Mouse (Mus musculus) splenic B cell, adult 2 months (primary cell): ENCODE data around the gene Tbx10.
"Not testable (repeated sequence)": the region's sequence is repeated elsewhere in the genome, so short reads cannot be mapped to it uniquely, and the experiment has no call there.

Experiments used
- DNase-seq: peaks from one replicate; pipeline ENCODE4 v3.0.0-alpha.2; 2011; ENCODE audit warnings: low read depth, low spot score
- H3K27me3 ChIP-seq: 2 replicates; pipeline ENCODE4 v1.6.1; 2012; ENCODE audit warnings: mild to moderate bottlenecking, low read length, moderate library complexity, mixed read lengths; ENCODE audit not compliant: control insufficient read depth, poor library complexity, insufficient read depth, severe bottlenecking
- H3K36me3 ChIP-seq: 2 replicates; pipeline ENCODE4 v1.6.1; 2012; ENCODE audit warnings: mild to moderate bottlenecking, low read length, moderate library complexity, mixed read lengths; ENCODE audit not compliant: control insufficient read depth, poor library complexity, insufficient read depth, severe bottlenecking

Gene Tbx10

DNA sequence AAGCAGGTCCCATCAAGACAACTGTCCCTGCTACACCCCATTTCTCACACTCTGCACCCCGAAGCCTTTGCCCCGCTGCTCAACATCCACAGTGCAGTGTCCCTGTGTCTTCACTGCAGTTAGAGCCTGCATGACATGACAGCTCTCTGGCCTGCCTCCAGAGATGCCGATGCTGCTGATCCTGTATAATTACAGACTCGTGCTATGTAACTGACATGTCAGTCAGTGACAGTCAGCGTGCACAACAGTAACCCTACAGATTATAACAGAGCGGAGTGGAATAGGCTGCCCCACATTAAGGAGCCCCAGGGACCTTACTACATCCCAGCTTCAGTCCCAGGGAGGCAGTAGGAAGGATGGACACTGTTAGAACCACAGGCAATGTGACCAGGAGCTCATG, 30.7 kb upstream of the Tbx10 start:
- H3K27me3 ChIP-seq, H3K36me3 ChIP-seq, DNase-seq: not testable (repeated sequence)

GRCm38 (mm10) chr19:3962469-3962868, 30.1 kb upstream of the Tbx10 start:
- Histone ChIP-seq H3K36me3 (no peaks in the 10 kb centered on the region), H3K27me3 (no peaks in the 10 kb centered on the region)
- peak; percentile 53 for DNase-seq

- no peaks in the 10 kb centered on the region for H3K36me3 ChIP-seq
- DNase-seq: no peak
- no peaks in the 10 kb centered on the region for H3K27me3 ChIP-seq
Measured at GRCm38 (mm10) chr19:3964030-3964429, 28.5 kb upstream of the Tbx10 start.

GRCm38 (mm10) chr19:3966330-3967075, 26.0 kb upstream of the Tbx10 start:
- no peak for DNase-seq
- Histone ChIP-seq H3K27me3 (no peaks in the 10 kb centered on the region), H3K36me3 (no peaks in the 10 kb centered on the region)

- no peaks in the 10 kb centered on the region for H3K36me3 ChIP-seq
- DNase-seq: no peak
- H3K27me3 ChIP-seq: no peaks in the 10 kb centered on the region
Measured at GRCm38 (mm10) chr19:3967258-3967657, 25.3 kb upstream of the Tbx10 start.

DNA sequence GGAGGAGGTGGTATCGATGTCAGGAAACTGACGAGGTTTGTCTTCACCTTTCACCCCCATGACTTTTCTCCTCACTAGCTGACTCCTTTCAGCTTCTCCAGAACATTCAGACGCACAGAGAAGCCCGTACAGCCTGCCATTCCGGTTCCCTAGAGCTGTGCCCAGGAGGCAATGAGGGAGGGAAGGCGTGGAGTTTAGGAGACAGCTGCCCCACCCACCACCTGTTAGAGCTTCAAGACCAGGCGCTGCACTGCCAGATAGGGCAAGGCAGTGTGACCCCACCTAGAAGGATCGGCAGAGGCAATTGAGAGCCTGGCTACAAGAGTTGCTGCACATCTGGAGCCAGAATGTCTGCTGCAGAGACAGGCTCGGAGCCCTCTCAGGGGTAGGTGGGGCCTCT, 20.3 kb upstream of the Tbx10 start, which contains the start of gene Aldh3b2:
Gene Aldh3b2 (plus strand): TSS at position 100 of the 400 bp plus-strand sequence.
- no peak for DNase-seq
- no peaks in the 10 kb centered on the region for H3K27me3 ChIP-seq
- H3K36me3 ChIP-seq: no peaks in the 10 kb centered on the region

- not testable (repeated sequence) for H3K27me3 ChIP-seq, DNase-seq, H3K36me3 ChIP-seq
Measured at GRCm38 (mm10) chr19:3974608-3975007, 17.9 kb upstream of the Tbx10 start.

DNA sequence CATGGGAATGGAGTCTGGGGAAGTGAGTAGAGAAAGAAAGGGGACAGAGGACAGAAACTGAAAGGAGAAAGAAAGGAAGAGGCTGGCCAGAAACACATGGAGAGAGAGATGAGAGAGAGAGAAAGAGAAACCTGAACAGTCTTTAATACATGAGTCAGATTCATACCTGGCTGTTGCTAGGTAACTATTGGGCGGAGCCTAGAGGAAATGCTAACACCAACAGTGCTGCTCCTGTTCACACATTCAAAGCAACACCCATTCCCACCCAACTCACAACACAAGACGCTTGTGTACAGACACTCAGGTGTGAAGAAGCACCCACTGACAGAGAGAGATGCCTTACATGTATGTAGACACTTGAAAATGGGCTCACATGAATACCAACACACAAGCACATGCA, 16.7 kb upstream of the Tbx10 start:
- H3K36me3 ChIP-seq: no peaks in the 10 kb centered on the region
- no peak for DNase-seq
- no peaks in the 10 kb centered on the region for H3K27me3 ChIP-seq

GRCm38 (mm10) chr19:3980309-3980708, 12.2 kb upstream of the Tbx10 start:
- DNase-seq: peak; percentile 91
- H3K27me3 ChIP-seq: no peaks in the 10 kb centered on the region
- no peaks in the 10 kb centered on the region for H3K36me3 ChIP-seq

- no peaks in the 10 kb centered on the region for H3K36me3 ChIP-seq
- no peak for DNase-seq
- H3K27me3 ChIP-seq: no peaks in the 10 kb centered on the region
Measured at GRCm38 (mm10) chr19:3980917-3981316, 11.6 kb upstream of the Tbx10 start.

DNA sequence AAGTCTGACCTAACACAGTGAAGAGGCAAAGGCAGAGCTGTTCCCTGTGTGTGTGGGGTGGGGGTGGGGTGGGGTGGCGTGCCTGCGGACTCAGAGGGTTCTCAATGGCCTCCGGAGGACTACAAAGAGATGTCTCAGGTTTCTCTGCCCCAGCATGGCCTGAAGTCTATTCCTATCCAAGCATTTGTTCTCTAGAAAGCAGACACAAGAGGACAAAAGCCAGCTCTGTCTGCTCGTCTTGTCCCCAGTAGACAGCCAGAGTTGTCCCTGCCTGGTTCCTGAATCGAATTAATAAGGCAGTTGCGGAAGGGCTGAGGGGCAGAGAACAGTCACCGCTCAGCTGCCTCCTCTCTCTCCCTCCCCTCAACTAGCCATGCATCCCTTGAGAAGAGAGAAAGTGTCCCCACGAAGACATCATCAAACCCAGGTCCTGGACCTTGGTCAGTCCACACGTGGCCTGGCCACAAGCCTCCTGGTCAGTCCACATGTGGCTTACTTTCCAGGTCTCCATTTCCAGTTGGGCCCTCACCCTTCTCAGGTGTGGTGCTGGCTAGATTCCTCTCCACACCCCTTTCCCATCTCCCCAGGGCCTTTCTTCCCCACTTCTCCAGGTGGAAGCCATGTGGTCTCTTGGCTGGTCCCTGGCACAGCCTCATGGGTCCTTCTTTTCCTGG, 8.9 kb upstream of the Tbx10 start:
- Histone ChIP-seq H3K36me3 (no peaks in the 10 kb centered on the region), H3K27me3 (no peaks in the 10 kb centered on the region)
- no peak for DNase-seq

DNA sequence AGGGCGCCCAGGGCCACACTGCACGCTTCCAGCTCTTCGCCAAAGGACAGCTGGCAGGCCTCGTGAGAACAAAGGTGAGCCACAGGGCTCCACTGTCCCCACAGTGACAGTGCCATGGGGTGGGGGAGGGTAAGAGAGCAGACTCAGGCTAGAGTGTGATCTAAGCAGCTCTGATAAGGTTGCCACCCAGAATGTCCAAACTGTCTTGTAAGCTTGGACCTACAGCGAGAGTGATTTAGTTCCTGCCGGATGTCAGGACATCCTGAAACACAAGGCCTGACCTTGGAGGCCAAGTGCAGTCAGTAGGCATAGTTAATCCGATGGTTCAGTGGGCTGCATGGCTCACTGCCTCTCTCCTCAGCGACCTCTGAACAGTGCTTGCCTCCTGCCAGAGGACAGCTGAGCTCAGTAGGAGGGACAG, 7.3 kb upstream of the Tbx10 start:
- Histone ChIP-seq H3K36me3 (no peaks in the 10 kb centered on the region), H3K27me3 (no peaks in the 10 kb centered on the region)
- no peak for DNase-seq

- Histone ChIP-seq H3K36me3 (no peaks in the 10 kb centered on the region), H3K27me3 (no peaks in the 10 kb centered on the region)
- no peak for DNase-seq
Measured at GRCm38 (mm10) chr19:3986334-3986733, 6.2 kb upstream of the Tbx10 start, which contains the start of gene Acy3. Gene Acy3 (plus strand): TSS chr19:3986570.

DNA sequence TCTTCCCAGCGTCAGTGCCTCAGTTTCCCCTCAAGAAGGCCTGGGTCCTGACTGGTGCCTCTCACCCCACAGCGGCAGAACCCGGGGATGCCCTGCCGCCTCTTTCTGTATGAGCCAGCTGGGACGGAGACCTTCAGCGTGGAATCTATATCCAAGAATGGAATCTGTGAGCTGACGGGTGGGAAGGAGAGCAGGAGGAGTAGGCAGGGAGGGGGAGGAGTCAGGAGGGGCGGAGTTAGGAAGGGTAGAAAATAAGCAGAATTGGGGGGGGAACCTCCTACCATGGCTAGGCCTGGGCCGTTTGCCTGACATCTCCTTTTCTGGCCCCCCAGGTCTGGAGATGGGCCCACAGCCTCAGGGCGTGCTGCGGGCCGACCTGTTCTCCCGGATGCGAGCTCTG, 4.5 kb upstream of the Tbx10 start:
- no peak for DNase-seq
- no peaks in the 10 kb centered on the region for H3K27me3 ChIP-seq
- no peaks in the 10 kb centered on the region for H3K36me3 ChIP-seq

- H3K27me3 ChIP-seq: no peaks in the 10 kb centered on the region
- DNase-seq: no peak
- H3K36me3 ChIP-seq: no peaks in the 10 kb centered on the region
Measured at GRCm38 (mm10) chr19:3988750-3989149, 3.8 kb upstream of the Tbx10 start.
